Comparison of ENCODE assay signal across 7 mouse cellular contexts in the genomic region with DNA sequence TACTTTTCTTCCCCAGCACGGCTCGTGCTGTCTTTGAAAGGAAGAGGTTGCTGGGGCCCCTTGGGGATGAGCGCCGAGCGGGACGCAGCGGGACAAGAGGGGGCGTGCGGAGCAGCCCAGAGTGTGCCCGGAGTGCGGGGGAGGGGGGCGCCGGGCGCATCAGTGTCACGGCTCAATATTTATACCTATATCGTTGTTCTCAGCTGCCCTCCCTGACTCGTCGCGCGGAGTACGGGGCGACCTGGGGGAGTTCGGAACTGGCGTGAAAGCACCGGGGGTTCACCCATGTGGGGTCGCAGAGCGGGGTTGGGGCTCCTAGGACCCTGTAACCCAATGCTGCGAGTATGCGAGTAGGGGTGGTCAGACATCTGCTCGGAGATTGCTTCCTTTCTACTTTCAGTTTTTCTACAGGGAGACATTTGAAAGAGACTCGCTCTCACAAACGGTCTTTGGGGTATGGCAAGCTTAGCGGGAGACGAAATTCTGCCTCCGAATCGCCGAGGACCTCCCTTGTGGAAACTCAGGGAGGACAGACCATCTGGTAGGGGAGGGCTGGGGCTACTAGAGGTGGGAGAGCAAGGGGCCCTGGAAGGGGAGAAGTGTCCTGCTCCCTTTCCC. TPM values are rescaled to one million over a fixed set of nuclear protein-coding genes. Genes with fewer than 3 reads are reported as not detected.
A peak's percentile ranks its signal among the peaks of the same experiment; 100 is the strongest.
DNase-seq lines count a peak whose midpoint lies in the region; ATAC-seq and TF ChIP-seq lines count a peak whose summit lies in the region.

A gene (minus strand): TSS at position 198 of the 618 bp plus-strand sequence.

- peak; percentile 61 for DNase-seq in retina, postnatal 1 day
- DNase-seq in retina, embryonic 14.5 days (ENCODE audit: low spot score) = no peak
- DNase-seq in ZHBTc4 (ENCODE audit: low read depth, low spot score) = peak; percentile 83
- DNase-seq in intestine, embryonic 14.5 days (ENCODE audit: low spot score) = peak; percentile 89
- DNase-seq in midbrain, embryonic 10.5 days (ENCODE audit: low spot score) = no peak
- DNase-seq in right cerebral cortex, adult 2 months (ENCODE audit: low spot score in 2 of 2) = no peak

- H3K9me3 ChIP-seq in intestine, embryonic 14.5 days (ENCODE audit: control insufficient read depth, low read length) = no peaks in the 10 kb centered on the region
- H3K9me3 ChIP-seq in midbrain, embryonic 10.5 days (replicated peaks) = no peaks in the 10 kb centered on the region

- no peak for TF ChIP-seq CTCF in embryonic fibroblast, embryonic 13.5 days (IDR thresholded peaks at IDR 0.05; ENCODE audit: borderline replicate concordance, insufficient read depth, low read length)

- H3K27ac ChIP-seq in embryonic fibroblast, embryonic 13.5 days (ENCODE audit: insufficient read depth, low read length) = 0 out of 2 replicates have a peak within 1 kb of the TSS, but pooled peaks have one; percentile 50
- H3K27ac ChIP-seq in intestine, embryonic 14.5 days (ENCODE audit: low read depth) = peak within 1 kb of the TSS; percentile 62
- peak within 1 kb of the TSS; percentile 94 for H3K27ac ChIP-seq in midbrain, embryonic 10.5 days (replicated peaks)

- H3K4me3 ChIP-seq in embryonic fibroblast, embryonic 13.5 days (ENCODE audit: insufficient read depth, low read length) = peak within 1 kb of the TSS; percentile 80
- peak within 1 kb of the TSS; percentile 59 for H3K4me3 ChIP-seq in intestine, embryonic 14.5 days (ENCODE audit: low read depth, low read length)
- peak within 1 kb of the TSS; percentile 77 for H3K4me3 ChIP-seq in midbrain, embryonic 10.5 days

- TF ChIP-seq POLR2A in embryonic fibroblast, embryonic 13.5 days (IDR thresholded peaks at IDR 0.05; ENCODE audit: low read depth, low read length) = no peak

- peak within 1 kb of the TSS; percentile 96 for H3K4me2 ChIP-seq in intestine, embryonic 14.5 days (ENCODE audit: low read length)

- no peaks in the 10 kb centered on the region for H3K4me1 ChIP-seq in embryonic fibroblast, embryonic 13.5 days (ENCODE audit: control insufficient read depth, insufficient read depth, low read length)
- peaks cover 6% of the 10 kb centered on the region; the same call in 1 of the 2 replicates for H3K4me1 ChIP-seq in intestine, embryonic 14.5 days (replicated peaks; ENCODE audit: control insufficient read depth, insufficient read depth, low read length)
- H3K4me1 ChIP-seq in midbrain, embryonic 10.5 days = peaks cover 29% of the 10 kb centered on the region

- peak; percentile 44 for ATAC-seq in intestine, embryonic 14.5 days (replicated peaks; ENCODE audit: low FRiP score, low TSS enrichment, low read depth)

- peaks cover 38% of the 10 kb centered on the region for H3K27me3 ChIP-seq in intestine, embryonic 14.5 days (replicated peaks; ENCODE audit: control insufficient read depth, insufficient read depth, low read length)
- peaks cover 51% of the 10 kb centered on the region for H3K27me3 ChIP-seq in midbrain, embryonic 10.5 days (ENCODE audit: low read depth, poor library complexity, severe bottlenecking)

- H3K9ac ChIP-seq in intestine, embryonic 14.5 days (ENCODE audit: low read length) = peak within 1 kb of the TSS; percentile 74

- H3K36me3 ChIP-seq in intestine, embryonic 14.5 days (ENCODE audit: control insufficient read depth, insufficient read depth, low read length) = no peaks in the 10 kb centered on the region
- peaks cover 15% of the 10 kb centered on the region for H3K36me3 ChIP-seq in midbrain, embryonic 10.5 days

- under 1% methylated on average over 37 of the region's 37 CpGs for WGBS in intestine, embryonic 14.5 days
- 0% methylated on average over 37 of the region's 37 CpGs for WGBS in midbrain, embryonic 10.5 days

RNA-seq across cellular contexts. Expression of the gene that starts here (rescaled TPM):
- polyA plus RNA-seq in embryonic fibroblast, embryonic 13.5 days (2011; ENCODE audit: insufficient read length, low read depth, missing spikeins) = 1.7 and 2.2 TPM in 2 replicates
- polyA plus RNA-seq in intestine, embryonic 14.5 days (2014; fragmentation: Nextera tagmentation; extraction: Ambion mirVana) = 31.6 and 32.8 TPM in 2 replicates
- polyA plus RNA-seq in midbrain, embryonic 10.5 days (2016; fragmentation: Nextera tagmentation; extraction: Ambion mirVana) = 25.1 and 37.3 TPM in 2 replicates

Comparison
In these comparisons a context has a peak if more than half of its experiments do, and no peak if none do; other contexts are left out.
1. DNase-seq: peak in retina, postnatal 1 day (single experiment), ZHBTc4 (single experiment) and intestine, embryonic 14.5 days (single experiment); none in retina, embryonic 14.5 days (single experiment), midbrain, embryonic 10.5 days (single experiment) and right cerebral cortex, adult 2 months (0 of 2).
2. Peak in every context shown above with its lines, with median percentiles within 50 percentile points of each other: H3K27ac ChIP-seq and H3K4me3 ChIP-seq.